Mouse (Mus musculus) testis, adult 2 months (tissue): ENCODE measurements at regions not wholly inside any gene's neighbourhood (a gene's known extent, or its start where the extent isn't known, plus 50 kb on each side); places are given as distances from the start of the nearest gene placed in this dataset.

ENCODE experiments used
- CTCF ChIP-seq: fragments of 200-500 bp; IDR thresholded peaks from 2 replicates; pipeline ENCODE4 v1.5.1; 2012; ENCODE audit warnings: low read depth, mild to moderate bottlenecking, inconsistent platforms, low read length, moderate library complexity; ENCODE audit not compliant: control insufficient read depth, insufficient read depth, insufficient replicate concordance
- POLR2A ChIP-seq: fragments of 200-500 bp; IDR thresholded peaks from 2 replicates; pipeline ENCODE4 v1.6.1; 2012; ENCODE audit warnings: low read depth, mild to moderate bottlenecking, inconsistent platforms, low read length, moderate library complexity; ENCODE audit not compliant: control insufficient read depth

- TF ChIP-seq POLR2A (no peak), CTCF (no peak)
These were observed 471.8 kb upstream of the Adgrl2 start for GRCm38 (mm10) chr3:149462121-149462541.
